8 mouse cellular contexts compared by ENCODE assay signal in genomic region chr12:113187011-113187375, GRCm38 (mm10). TPM values are rescaled to one million over a fixed set of nuclear protein-coding genes. Genes with fewer than 3 reads are reported as not detected.
A peak's percentile ranks its signal among the peaks of the same experiment; 100 is the strongest.
DNase-seq lines count a peak whose midpoint lies in the region; ATAC-seq and TF ChIP-seq lines count a peak whose summit lies in the region.
"Had no signal": no experiment of that assay in that cellular context is flagged by ENCODE, and none has a peak within 500 bp of the region (broad histone marks: within the 10 kb centered on the region; RNA-seq: fewer than 3 reads in every experiment).

No protein-coding gene starts in this region.

- no peak overlapping the region; the same call in 1 of the 2 replicates for H3K4me3 ChIP-seq in kidney, postnatal 0 days (replicated peaks; ENCODE audit: low read depth, low read length)
- H3K4me3 ChIP-seq in embryonic facial prominence, embryonic 15.5 days (replicated peaks) = peak overlapping the region; percentile 58
- H3K4me3 ChIP-seq in intestine, embryonic 14.5 days (ENCODE audit: low read depth, low read length) = peak overlapping the region; percentile 25; the same call in 1 of the 2 replicates
- peak overlapping the region; percentile 72 for H3K4me3 ChIP-seq in neural tube, embryonic 14.5 days (ENCODE audit: low read depth, low read length)
- H3K4me3 ChIP-seq: erythroblast, embryonic 14.5 days had no signal

- H3K36me3 ChIP-seq in kidney, postnatal 0 days (ENCODE audit: insufficient read depth, low read length) = no peaks in the 10 kb centered on the region
- 0 out of 2 replicates have a peak, but pooled peaks cover 10% of the 10 kb centered on the region for H3K36me3 ChIP-seq in embryonic facial prominence, embryonic 15.5 days
- no peaks in the 10 kb centered on the region; the same call in 1 of the 2 replicates for H3K36me3 ChIP-seq in intestine, embryonic 14.5 days (ENCODE audit: control insufficient read depth, insufficient read depth, low read length)
- 0 out of 2 replicates have a peak, but pooled peaks cover 11% of the 10 kb centered on the region for H3K36me3 ChIP-seq in neural tube, embryonic 14.5 days (ENCODE audit: control insufficient read depth, insufficient read depth, low read length)

- no peak for TF ChIP-seq CTCF in kidney, postnatal 0 days (IDR thresholded peaks at IDR 0.05; ENCODE audit: low read depth)

- no peak overlapping the region for H3K9ac ChIP-seq in kidney, postnatal 0 days (ENCODE audit: low read depth, low read length)
- H3K9ac ChIP-seq in embryonic facial prominence, embryonic 15.5 days = no peak overlapping the region
- H3K9ac ChIP-seq in intestine, embryonic 14.5 days (ENCODE audit: low read length) = no peak overlapping the region
- peak overlapping the region; percentile 82 for H3K9ac ChIP-seq in neural tube, embryonic 14.5 days (replicated peaks; ENCODE audit: low read depth, low read length)

- H3K4me1 ChIP-seq in kidney, postnatal 0 days (replicated peaks; ENCODE audit: insufficient read depth, low read length) = peaks cover 18% of the 10 kb centered on the region
- H3K4me1 ChIP-seq in embryonic facial prominence, embryonic 15.5 days = peaks cover 27% of the 10 kb centered on the region
- peaks cover 13% of the 10 kb centered on the region; the same call in 1 of the 2 replicates for H3K4me1 ChIP-seq in intestine, embryonic 14.5 days (replicated peaks; ENCODE audit: control insufficient read depth, insufficient read depth, low read length)
- H3K4me1 ChIP-seq in neural tube, embryonic 14.5 days (ENCODE audit: control insufficient read depth, insufficient read depth, low read length) = peaks cover 12% of the 10 kb centered on the region

- H3K27ac ChIP-seq in kidney, postnatal 0 days = no peak overlapping the region
- no peak overlapping the region for H3K27ac ChIP-seq in embryonic facial prominence, embryonic 15.5 days (replicated peaks)
- H3K27ac ChIP-seq in intestine, embryonic 14.5 days (ENCODE audit: low read depth) = no peak overlapping the region
- no peak overlapping the region for H3K27ac ChIP-seq in neural tube, embryonic 14.5 days (ENCODE audit: low read depth, low read length)

- WGBS in kidney, postnatal 0 days = 41% methylated on average over 4 of the region's 4 CpGs
- 54% methylated on average over 4 of the region's 4 CpGs for WGBS in embryonic facial prominence, embryonic 15.5 days
- WGBS in intestine, embryonic 14.5 days = 51% methylated on average over 4 of the region's 4 CpGs
- 66% methylated on average over 4 of the region's 4 CpGs for WGBS in neural tube, embryonic 14.5 days

- H3K9me3 ChIP-seq in kidney, postnatal 0 days (replicated peaks; ENCODE audit: low read length) = no peaks in the 10 kb centered on the region
- H3K9me3 ChIP-seq in embryonic facial prominence, embryonic 15.5 days (replicated peaks) = no peaks in the 10 kb centered on the region
- H3K9me3 ChIP-seq in intestine, embryonic 14.5 days (ENCODE audit: control insufficient read depth, low read length) = no peaks in the 10 kb centered on the region
- H3K9me3 ChIP-seq in neural tube, embryonic 14.5 days (ENCODE audit: control insufficient read depth, low read length) = no peaks in the 10 kb centered on the region

- no peaks in the 10 kb centered on the region; the same call in 1 of the 2 replicates for H3K27me3 ChIP-seq in kidney, postnatal 0 days (ENCODE audit: insufficient read depth, low read length)
- H3K27me3 ChIP-seq in embryonic facial prominence, embryonic 15.5 days = peaks cover 30% of the 10 kb centered on the region
- H3K27me3 ChIP-seq in intestine, embryonic 14.5 days (replicated peaks; ENCODE audit: control insufficient read depth, insufficient read depth, low read length) = peaks cover 17% of the 10 kb centered on the region
- 0 out of 2 replicates have a peak, but pooled peaks cover 2% of the 10 kb centered on the region for H3K27me3 ChIP-seq in neural tube, embryonic 14.5 days (ENCODE audit: control insufficient read depth, insufficient read depth, low read length)

- peak overlapping the region; percentile 73 for H3K4me2 ChIP-seq in kidney, postnatal 0 days (ENCODE audit: low read length)
- peak overlapping the region; percentile 70 for H3K4me2 ChIP-seq in embryonic facial prominence, embryonic 15.5 days (replicated peaks)
- H3K4me2 ChIP-seq in intestine, embryonic 14.5 days (ENCODE audit: low read length) = peak overlapping the region; percentile 73
- peak overlapping the region; percentile 90 for H3K4me2 ChIP-seq in neural tube, embryonic 14.5 days (ENCODE audit: low read depth, low read length)

- DNase-seq in kidney, postnatal 0 days (ENCODE audit: low spot score) = no peak
- DNase-seq in kidney, adult 11 months = no peak
- no peak for DNase-seq in intestine, embryonic 14.5 days (ENCODE audit: low spot score)
- no peak for DNase-seq in retina, embryonic 14.5 days (ENCODE audit: low spot score)

- no peak for ATAC-seq in kidney, postnatal 0 days (replicated peaks; ENCODE audit: low FRiP score, low read depth)
- ATAC-seq in embryonic facial prominence, embryonic 15.5 days (ENCODE audit: insufficient number of reproducible peaks, low FRiP score, low TSS enrichment, low read depth) = no peak
- no peak for ATAC-seq in intestine, embryonic 14.5 days (replicated peaks; ENCODE audit: low FRiP score, low TSS enrichment, low read depth)
- ATAC-seq in neural tube, embryonic 14.5 days (ENCODE audit: low read depth) = no peak
- ATAC-seq in megakaryocyte, adult 5-6 weeks (ENCODE audit: poor library complexity, severe bottlenecking) = no peak

RNA-seq across cellular contexts. Expression of gene Tmem121, which starts 1.3 kb away (rescaled TPM):
- polyA plus RNA-seq in kidney, postnatal 0 days (2015; fragmentation: Nextera tagmentation; extraction: Ambion mirVana) = 6.4 and 6.9 TPM in 2 replicates
- polyA plus RNA-seq in embryonic facial prominence, embryonic 15.5 days (2015; fragmentation: Nextera tagmentation; extraction: Ambion mirVana) = 17.0 and 17.5 TPM in 2 replicates
- 6.6 and 7.6 TPM in 2 replicates for polyA plus RNA-seq in intestine, embryonic 14.5 days (2014; fragmentation: Nextera tagmentation; extraction: Ambion mirVana)
- polyA plus RNA-seq in neural tube, embryonic 14.5 days (2014; fragmentation: Nextera tagmentation; extraction: Ambion mirVana) = 24.9 and 29.4 TPM in 2 replicates
- total RNA-seq in megakaryocyte, adult 5-6 weeks (2015) = 0.69 TPM in 1 of 2 replicates, not detected in the other
- total RNA-seq in megakaryocyte, adult 5-6 weeks (2017) = not detected in 2 replicates
- polyA plus RNA-seq: erythroblast, embryonic 14.5 days had no signal

RNA-seq across cellular contexts. Expression of gene Tedc1, which starts 30.8 kb away (rescaled TPM):
- 14.8 and 16.7 TPM in 2 replicates for polyA plus RNA-seq in kidney, postnatal 0 days (2015; fragmentation: Nextera tagmentation; extraction: Ambion mirVana)
- 29.6 and 36.8 TPM in 2 replicates for polyA plus RNA-seq in embryonic facial prominence, embryonic 15.5 days (2015; fragmentation: Nextera tagmentation; extraction: Ambion mirVana)
- 24.2 and 27.9 TPM in 2 replicates for polyA plus RNA-seq in intestine, embryonic 14.5 days (2014; fragmentation: Nextera tagmentation; extraction: Ambion mirVana)
- polyA plus RNA-seq in neural tube, embryonic 14.5 days (2014; fragmentation: Nextera tagmentation; extraction: Ambion mirVana) = 12.7 and 17.5 TPM in 2 replicates
- total RNA-seq in megakaryocyte, adult 5-6 weeks (2015) = 3.6 and 3.7 TPM in 2 replicates
- 12.3 and 13.0 TPM in 2 replicates for total RNA-seq in megakaryocyte, adult 5-6 weeks (2017)

RNA-seq across cellular contexts. Expression of gene Crip1, which starts 40.9 kb away (rescaled TPM):
- polyA plus RNA-seq in kidney, postnatal 0 days (2015; fragmentation: Nextera tagmentation; extraction: Ambion mirVana) = 350 and 357 TPM in 2 replicates
- 436 and 462 TPM in 2 replicates for polyA plus RNA-seq in embryonic facial prominence, embryonic 15.5 days (2015; fragmentation: Nextera tagmentation; extraction: Ambion mirVana)
- polyA plus RNA-seq in intestine, embryonic 14.5 days (2014; fragmentation: Nextera tagmentation; extraction: Ambion mirVana) = 266 and 312 TPM in 2 replicates
- polyA plus RNA-seq in neural tube, embryonic 14.5 days (2014; fragmentation: Nextera tagmentation; extraction: Ambion mirVana) = 11.7 and 46.0 TPM in 2 replicates
- 2,464 and 2,556 TPM in 2 replicates for total RNA-seq in megakaryocyte, adult 5-6 weeks (2015)
- 1,998 and 2,176 TPM in 2 replicates for total RNA-seq in megakaryocyte, adult 5-6 weeks (2017)

RNA-seq across cellular contexts. Expression of gene Crip2, which starts 47.0 kb away (rescaled TPM):
- 227 and 239 TPM in 2 replicates for polyA plus RNA-seq in kidney, postnatal 0 days (2015; fragmentation: Nextera tagmentation; extraction: Ambion mirVana)
- polyA plus RNA-seq in embryonic facial prominence, embryonic 15.5 days (2015; fragmentation: Nextera tagmentation; extraction: Ambion mirVana) = 150 and 162 TPM in 2 replicates
- polyA plus RNA-seq in intestine, embryonic 14.5 days (2014; fragmentation: Nextera tagmentation; extraction: Ambion mirVana) = 124 and 129 TPM in 2 replicates
- 239 and 300 TPM in 2 replicates for polyA plus RNA-seq in neural tube, embryonic 14.5 days (2014; fragmentation: Nextera tagmentation; extraction: Ambion mirVana)
- 0.38 and 2.0 TPM in 2 replicates for total RNA-seq in megakaryocyte, adult 5-6 weeks (2015)
- total RNA-seq in megakaryocyte, adult 5-6 weeks (2017) = 2.1 TPM in 1 of 2 replicates, not detected in the other
